8 mouse cellular contexts compared by ENCODE assay signal in the genomic region with DNA sequence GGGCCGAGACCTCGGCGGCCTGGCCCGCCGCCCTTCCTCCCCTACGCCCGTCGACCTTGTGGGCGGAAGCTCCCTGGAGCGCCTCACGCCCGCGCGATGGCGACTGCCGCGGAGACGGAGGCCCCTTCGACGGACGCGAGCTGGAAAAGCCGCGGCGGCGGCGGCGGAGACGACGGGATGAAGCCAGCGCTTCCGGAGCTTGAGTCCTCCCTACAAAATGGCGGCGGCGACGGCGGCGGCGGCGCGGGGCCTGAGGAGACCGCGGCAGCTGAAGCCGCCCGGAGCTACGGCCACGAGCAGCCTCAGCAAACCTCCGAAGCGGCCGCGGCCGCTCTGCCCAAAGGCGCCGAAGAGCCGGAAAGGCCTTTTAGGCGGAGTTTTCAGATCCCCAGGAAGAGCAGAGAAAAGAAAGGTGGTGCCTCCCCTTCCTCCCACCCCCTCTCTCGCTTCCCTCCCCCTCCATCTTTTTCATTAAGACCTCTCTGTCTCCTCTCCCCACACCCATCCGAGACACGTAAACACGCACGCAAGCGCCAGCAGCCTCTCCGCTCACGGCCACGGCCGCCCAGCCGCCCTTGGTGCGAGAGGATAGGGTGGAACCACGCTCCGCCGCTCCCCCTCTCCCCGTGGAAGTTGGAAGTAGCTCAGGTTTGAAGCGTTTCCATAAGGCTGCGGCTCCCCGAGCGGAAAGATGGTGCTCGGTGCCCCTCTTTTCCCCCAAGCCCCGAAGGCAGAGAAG. TPM values are rescaled to one million over a fixed set of nuclear protein-coding genes. Genes with fewer than 3 reads are reported as not detected.
DNase-seq lines count a peak whose midpoint lies in the region; ATAC-seq and TF ChIP-seq lines count a peak whose summit lies in the region.

No protein-coding gene starts in this region.

- TF ChIP-seq POLR2A in heart, adult 2 months (IDR thresholded peaks at IDR 0.05; ENCODE audit: insufficient read depth, low read depth, low read length) = peak; percentile 61

- intact Hi-C loops in heart, adult 2 months (cut with DNase I) = loop anchor here (10.0 kb wide), 2 partner anchors 394 to 454 kb away; a partner anchor contains a TSS

- H3K4me1 ChIP-seq in embryonic facial prominence, embryonic 12.5 days = no peaks in the 10 kb centered on the region
- peaks cover 1% of the 10 kb centered on the region; the same call in 1 of the 2 replicates for H3K4me1 ChIP-seq in heart, adult 2 months (ENCODE audit: control insufficient read depth, insufficient read depth, low read length)
- H3K4me1 ChIP-seq in limb, embryonic 15.5 days = peaks cover 8% of the 10 kb centered on the region; the same call in 1 of the 2 replicates

- DNase-seq in 3134 (ENCODE audit: extremely low read depth, insufficient read length, low spot score) = peak; percentile 94
- DNase-seq in adrenal gland, postnatal 25 days = peak; percentile 85
- peak; percentile 87 to 90 for DNase-seq in heart, adult 2 months
- peak; percentile 79 for DNase-seq in kidney, adult 8-10 months
- peak; percentile 33 to 71 for DNase-seq in monocyte, adult 2 months (ENCODE audit: low read depth in 1 of 2, low spot score in 2 of 2)
- peak; percentile 83 for DNase-seq in spleen, postnatal 36 days (ENCODE audit: low spot score in 2 of 2)

- peak overlapping the region; percentile 90 for H3K9ac ChIP-seq in embryonic facial prominence, embryonic 12.5 days
- H3K9ac ChIP-seq in heart, adult 2 months (ENCODE audit: low read depth, low read length) = peak overlapping the region; percentile 86
- H3K9ac ChIP-seq in limb, embryonic 15.5 days = peak overlapping the region; percentile 88

- peak overlapping the region; percentile 83 for H3K4me2 ChIP-seq in embryonic facial prominence, embryonic 12.5 days (replicated peaks)
- peak overlapping the region; percentile 75 for H3K4me2 ChIP-seq in limb, embryonic 15.5 days

- H3K4me3 ChIP-seq in embryonic facial prominence, embryonic 12.5 days = peak overlapping the region; percentile 63
- peak overlapping the region; percentile 78 for H3K4me3 ChIP-seq in heart, adult 2 months
- H3K4me3 ChIP-seq in limb, embryonic 15.5 days = peak overlapping the region; percentile 67

- TF ChIP-seq EP300 in heart, adult 2 months (IDR thresholded peaks at IDR 0.05; ENCODE audit: insufficient read depth, low read depth, low read length) = peak; percentile 65; the same call in 1 of the 2 replicates

- peak; percentile 78 for ATAC-seq in embryonic facial prominence, embryonic 12.5 days (ENCODE audit: insufficient number of reproducible peaks, insufficient read depth, low FRiP score, low TSS enrichment)
- peak; percentile 84 for ATAC-seq in limb, embryonic 15.5 days (ENCODE audit: insufficient number of reproducible peaks, low FRiP score, low TSS enrichment, low read depth)

- peaks cover 25% of the 10 kb centered on the region for H3K36me3 ChIP-seq in embryonic facial prominence, embryonic 12.5 days
- peaks cover 14% of the 10 kb centered on the region for H3K36me3 ChIP-seq in heart, adult 2 months (ENCODE audit: control insufficient read depth, insufficient read depth, low read length)
- peaks cover 22% of the 10 kb centered on the region for H3K36me3 ChIP-seq in limb, embryonic 15.5 days

- H3K9me3 ChIP-seq in embryonic facial prominence, embryonic 12.5 days = peaks cover 11% of the 10 kb centered on the region; the same call in 1 of the 2 replicates
- peaks cover 9% of the 10 kb centered on the region; the same call in 1 of the 2 replicates for H3K9me3 ChIP-seq in limb, embryonic 15.5 days

- under 1% methylated on average over 78 of the region's 78 CpGs for WGBS in embryonic facial prominence, embryonic 12.5 days
- WGBS in heart, adult 2 months = under 1% methylated on average over 75 of the region's 78 CpGs
- WGBS in limb, embryonic 15.5 days = under 1% methylated on average over 78 of the region's 78 CpGs

- no peak for TF ChIP-seq CTCF in heart, adult 2 months (IDR thresholded peaks at IDR 0.05)

- H3K79me2 ChIP-seq in heart, adult 2 months (replicated peaks; ENCODE audit: control insufficient read depth, insufficient read depth, low read length) = no peaks in the 10 kb centered on the region

- H3K27ac ChIP-seq in embryonic facial prominence, embryonic 12.5 days = peak overlapping the region; percentile 99
- peak overlapping the region; percentile 99 for H3K27ac ChIP-seq in heart, adult 2 months
- peak overlapping the region; percentile 100 for H3K27ac ChIP-seq in limb, embryonic 15.5 days

- no peaks in the 10 kb centered on the region for H3K27me3 ChIP-seq in embryonic facial prominence, embryonic 12.5 days
- H3K27me3 ChIP-seq in heart, adult 2 months (ENCODE audit: control insufficient read depth, insufficient read depth, low read length) = no peaks in the 10 kb centered on the region
- H3K27me3 ChIP-seq in limb, embryonic 15.5 days = no peaks in the 10 kb centered on the region

RNA-seq across cellular contexts. Expression of a gene that starts 0.5 kb away (rescaled TPM):
- total RNA-seq in adrenal gland, postnatal 25 days (2021) = 27.8 and 28.2 TPM in 2 replicates
- polyA plus RNA-seq in embryonic facial prominence, embryonic 12.5 days (2016; fragmentation: Nextera tagmentation; extraction: Ambion mirVana) = 21.4 and 21.5 TPM in 2 replicates
- 10 to 100 TPM in 1 of 2 experiments, 1 to 10 TPM in 1; 9.8 to 11.4 TPM for total RNA-seq in heart, adult 2 months (2021)
- 3.3 and 7.2 TPM in 2 replicates for polyA plus RNA-seq in heart, adult 2 months (2012; rRNA removed)
- polyA plus RNA-seq in limb, embryonic 15.5 days (2015; fragmentation: Nextera tagmentation; extraction: Ambion mirVana) = 10.3 and 12.5 TPM in 2 replicates

Comparison
In these comparisons a context has a peak if more than half of its experiments do, and no peak if none do; other contexts are left out.
1. Peak in every context shown above with its lines: DNase-seq, ATAC-seq, H3K4me3 ChIP-seq and H3K27ac ChIP-seq.